Mouse (Mus musculus) olfactory bulb, adult 2 months (tissue): ENCODE data around the gene Gm11042. TPM values are rescaled to one million over a fixed set of nuclear protein-coding genes. Genes with fewer than 3 reads are reported as not detected.

ENCODE experiments used
- H3K27ac ChIP-seq: fragments of 200-500 bp; 2 replicates; pipeline ENCODE4 v1.5.1; 2012; ENCODE audit warnings: low read depth, low read length; ENCODE audit not compliant: insufficient read depth
- H3K4me1 ChIP-seq: fragments of 200-500 bp; 2 replicates; pipeline ENCODE4 v1.6.1; 2012; ENCODE audit warnings: low read length; ENCODE audit not compliant: control insufficient read depth, insufficient read depth
- H3K4me3 ChIP-seq: fragments of 200-500 bp; 2 replicates; pipeline ENCODE4 v1.5.1; 2012; ENCODE audit warnings: mild to moderate bottlenecking, low read depth, low read length, moderate library complexity; ENCODE audit not compliant: insufficient read depth
- CTCF ChIP-seq: fragments of 200-500 bp; IDR thresholded peaks from 2 replicates; pipeline ENCODE4 v1.5.1; 2012; ENCODE audit warnings: low read depth, mild to moderate bottlenecking, low read length, moderate library complexity; ENCODE audit not compliant: insufficient read depth
- POLR2A ChIP-seq: fragments of 200-500 bp; IDR thresholded peaks from 2 replicates; pipeline ENCODE4 v1.6.1; 2012; ENCODE audit warnings: mild to moderate bottlenecking, low read depth, low read length, moderate library complexity; ENCODE audit not compliant: insufficient read depth
- WGBS: fragments of 180-500 bp; shearing (Covaris S2); methylation state at CpG from one replicate; pipeline ENCODE4 v1.1.7; 2018; 5-methylcytosine and 5-hydroxymethylcytosine counted together
- polyA plus RNA-seq: library from polyadenylated mRNA; stranded (reverse); fragments of >200 nt; gene quantifications from 2 replicates; pipeline ENCODE4 v1.2.4, GENCODE M21; 2012; ENCODE audit warnings: low replicate concordance; ENCODE audit not compliant: missing spikeins, insufficient read depth, insufficient read length

The Gm11042 gene
- not detected in 2 replicates for polyA plus RNA-seq

- peak within 1 kb of the TSS; percentile 45 for H3K4me3 ChIP-seq
- TF ChIP-seq POLR2A, result no peak
- TF ChIP-seq CTCF, result no peak
- H3K27ac ChIP-seq, result 0 out of 2 replicates have a peak within 1 kb of the TSS, but pooled peaks have one; percentile 42
- 19% methylated on average over 18 of the region's 18 CpGs for WGBS
- no peaks in the 10 kb centered on the region for H3K4me1 ChIP-seq
These were observed at the start of gene Gm11042 for GRCm38 (mm10) chr12:74316344-74316973. Gm11042 (minus strand) TSS chr12:74316394.

- TF ChIP-seq POLR2A (no peak), CTCF (no peak)
- Histone ChIP-seq H3K4me1 (no peaks in the 10 kb centered on the region), H3K27ac (no peak overlapping the region), H3K4me3 (no peak overlapping the region)
- 96% methylated on average over 7 of the region's 7 CpGs for WGBS
These were observed 48.3 kb upstream of the Gm11042 start for GRCm38 (mm10) chr12:74364477-74364876.

DNA sequence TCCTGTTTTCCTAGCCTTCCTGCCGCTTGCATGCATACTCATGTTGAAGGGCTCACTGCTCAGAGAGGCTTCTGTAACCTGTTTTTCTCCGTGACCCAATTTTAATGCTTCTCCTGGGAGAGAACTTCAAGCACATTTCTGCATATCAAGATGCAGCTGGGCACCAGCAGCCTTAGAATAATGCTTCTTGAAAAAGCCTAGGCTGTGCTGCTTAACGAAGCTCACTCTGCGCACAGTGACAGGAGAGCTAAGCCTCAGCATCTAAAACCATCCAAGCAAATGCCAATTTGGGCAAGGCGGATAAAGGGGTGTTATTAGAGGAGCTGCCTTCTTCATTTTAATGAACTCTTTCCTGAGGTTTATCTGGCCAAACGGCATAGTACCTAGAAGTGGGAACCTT lies 46.9 kb upstream of the Gm11042 start:
- TF ChIP-seq POLR2A (no peak), CTCF (no peak)
- 28% methylated on average over 6 of the region's 6 CpGs for WGBS
- Histone ChIP-seq H3K4me1 (no peaks in the 10 kb centered on the region), H3K4me3 (no peak overlapping the region), H3K27ac (peak overlapping the region; percentile 80)

- H3K27ac ChIP-seq, result no peak overlapping the region
- TF ChIP-seq CTCF, result no peak
- no peak for TF ChIP-seq POLR2A
- no peaks in the 10 kb centered on the region for H3K4me1 ChIP-seq
- WGBS, result 53% methylated on average over 2 of the region's 2 CpGs
- no peak overlapping the region for H3K4me3 ChIP-seq
These were observed 46.3 kb upstream of the Gm11042 start for GRCm38 (mm10) chr12:74362453-74362852.

GRCm38 (mm10) chr12:74359791-74360190 lies 43.6 kb upstream of the Gm11042 start:
- no peak overlapping the region for H3K27ac ChIP-seq
- 69% methylated on average over 5 of the region's 5 CpGs for WGBS
- no peaks in the 10 kb centered on the region for H3K4me1 ChIP-seq
- TF ChIP-seq POLR2A (no peak), CTCF (no peak)
- no peak overlapping the region for H3K4me3 ChIP-seq

- WGBS, result 61% methylated on average over 6 of the region's 6 CpGs
- H3K4me1 ChIP-seq, result no peaks in the 10 kb centered on the region
- no peak overlapping the region for H3K27ac ChIP-seq
- TF ChIP-seq POLR2A (no peak), CTCF (no peak)
- H3K4me3 ChIP-seq, result no peak overlapping the region
These were observed 41.6 kb upstream of the Gm11042 start for GRCm38 (mm10) chr12:74357806-74358205.

DNA sequence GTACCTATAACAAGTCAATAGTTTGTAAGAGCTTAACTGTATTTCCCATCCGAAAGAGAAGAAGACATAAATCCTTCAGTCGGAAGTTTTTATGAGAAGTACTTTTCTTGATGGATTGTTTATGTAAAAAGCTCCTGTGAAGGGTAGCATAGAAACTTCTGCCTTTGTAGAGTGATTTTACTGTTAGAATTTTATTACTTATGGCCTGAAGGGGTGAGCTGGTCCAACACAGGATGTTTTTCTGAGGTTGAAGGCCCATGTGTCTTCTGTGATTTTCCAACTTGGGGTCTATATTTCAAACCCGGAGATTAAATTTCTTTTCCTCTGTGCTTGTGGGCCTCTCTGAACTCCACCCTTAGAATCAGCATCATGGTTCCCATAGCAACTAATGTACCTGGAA lies 26.5 kb upstream of the Gm11042 start:
- no peak overlapping the region for H3K27ac ChIP-seq
- 88% methylated on average over 3 of the region's 3 CpGs for WGBS
- no peak overlapping the region for H3K4me3 ChIP-seq
- no peak for TF ChIP-seq CTCF
- no peak for TF ChIP-seq POLR2A
- no peaks in the 10 kb centered on the region for H3K4me1 ChIP-seq

- no peaks in the 10 kb centered on the region for H3K4me1 ChIP-seq
- H3K27ac ChIP-seq, result no peak overlapping the region
- no peak overlapping the region for H3K4me3 ChIP-seq
- TF ChIP-seq CTCF (no peak), POLR2A (no peak)
- WGBS, result 16% methylated on average over 2 of the region's 2 CpGs
These were observed 23.9 kb upstream of the Gm11042 start for GRCm38 (mm10) chr12:74340070-74340469.

GRCm38 (mm10) chr12:74333706-74334105 lies 17.5 kb upstream of the Gm11042 start:
- TF ChIP-seq POLR2A (no peak), CTCF (no peak)
- H3K27ac ChIP-seq, result no peak overlapping the region
- WGBS, result 94% methylated on average over 6 of the region's 6 CpGs
- H3K4me3 ChIP-seq, result no peak overlapping the region
- peaks cover 2% of the 10 kb centered on the region; the same call in 1 of the 2 replicates for H3K4me1 ChIP-seq
